Mouse (Mus musculus): ENCODE measurements at regions not wholly inside any gene's neighbourhood (a gene's known extent, or its start where the extent isn't known, plus 50 kb on each side); places are given as distances from the start of the nearest gene placed in this dataset.

GRCm38 (mm10) chr1:76644895-76645294 is 870.0 kb downstream of the Epha4 start:
- DNase-seq (ENCODE audit: low read depth, low spot score): no peak

GRCm38 (mm10) chr1:76654826-76655225 is 860.1 kb downstream of the Epha4 start:
- DNase-seq (ENCODE audit: low read depth, low spot score): no peak

GRCm38 (mm10) chr1:76658228-76658627 is 856.7 kb downstream of the Epha4 start:
- no peak for DNase-seq (ENCODE audit: low read depth, low spot score)

- peak; percentile 69 for DNase-seq (ENCODE audit: low read depth, low spot score)
These were observed 854.7 kb downstream of the Epha4 start for GRCm38 (mm10) chr1:76660146-76660545.

- DNase-seq (ENCODE audit: low read depth, low spot score): no peak
These were observed 850.5 kb downstream of the Epha4 start for GRCm38 (mm10) chr1:76664381-76664780.

- DNase-seq (ENCODE audit: low read depth, low spot score): no peak
These were observed 838.1 kb downstream of the Epha4 start for GRCm38 (mm10) chr1:76676836-76677235.

- no peak for DNase-seq (ENCODE audit: low read depth, low spot score)
These were observed 809.3 kb downstream of the Epha4 start for GRCm38 (mm10) chr1:76705556-76705955.

- no peak for DNase-seq (ENCODE audit: low read depth, low spot score)
These were observed 797.1 kb downstream of the Epha4 start for GRCm38 (mm10) chr1:76717639-76718292.

GRCm38 (mm10) chr1:76724453-76724852 is 790.4 kb downstream of the Epha4 start:
- DNase-seq (ENCODE audit: low read depth, low spot score): peak; percentile 12

- DNase-seq (ENCODE audit: low read depth, low spot score): no peak
These were observed 777.9 kb downstream of the Epha4 start for GRCm38 (mm10) chr1:76737003-76737402.

GRCm38 (mm10) chr1:76737663-76738062 is 777.2 kb downstream of the Epha4 start:
- DNase-seq (ENCODE audit: low read depth, low spot score): no peak

GRCm38 (mm10) chr1:76772694-76773093 is 742.2 kb downstream of the Epha4 start:
- DNase-seq (ENCODE audit: low read depth, low spot score): no peak

GRCm38 (mm10) chr1:76786871-76787270 is 728.0 kb downstream of the Epha4 start:
- no peak for DNase-seq (ENCODE audit: low read depth, low spot score)

GRCm38 (mm10) chr1:76793438-76793837 is 721.5 kb downstream of the Epha4 start:
- DNase-seq (ENCODE audit: low read depth, low spot score): peak; percentile 26

GRCm38 (mm10) chr1:76819906-76820305 is 695.0 kb downstream of the Epha4 start:
- DNase-seq (ENCODE audit: low read depth, low spot score): no peak

- peak; percentile 72 for DNase-seq (ENCODE audit: low read depth, low spot score)
These were observed 693.3 kb downstream of the Epha4 start for GRCm38 (mm10) chr1:76821610-76822009.

GRCm38 (mm10) chr1:76829690-76830089 is 685.2 kb downstream of the Epha4 start:
- DNase-seq (ENCODE audit: low read depth, low spot score): no peak

GRCm38 (mm10) chr1:76832311-76832710 is 682.6 kb downstream of the Epha4 start:
- no peak for DNase-seq (ENCODE audit: low read depth, low spot score)

GRCm38 (mm10) chr1:76835028-76835683 is 679.7 kb downstream of the Epha4 start:
- peak; percentile 42 for DNase-seq (ENCODE audit: low read depth, low spot score)

GRCm38 (mm10) chr1:76849346-76849745 is 665.5 kb downstream of the Epha4 start:
- no peak for DNase-seq (ENCODE audit: low read depth, low spot score)

GRCm38 (mm10) chr1:76866304-76866968 is 648.5 kb downstream of the Epha4 start:
- DNase-seq (ENCODE audit: low read depth, low spot score): no peak

- peak; percentile 87 for DNase-seq (ENCODE audit: low read depth, low spot score)
These were observed 641.7 kb downstream of the Epha4 start for GRCm38 (mm10) chr1:76873207-76873606.
